Mouse (Mus musculus) bone marrow macrophage, adult 2 months (primary cell): ENCODE data around the gene Shisa7. TPM values are rescaled to one million over a fixed set of nuclear protein-coding genes. Genes with fewer than 3 reads are reported as not detected.
"Not testable (repeated sequence)": the region's sequence is repeated elsewhere in the genome, so short reads cannot be mapped to it uniquely, and the experiment has no call there.

Experiments used
- H3K27ac ChIP-seq: 2 replicates; pipeline ENCODE4 v1.5.1; 2012; ENCODE audit warnings: low read depth, low read length; ENCODE audit not compliant: insufficient read depth
- H3K4me1 ChIP-seq: 2 replicates; pipeline ENCODE4 v1.6.1; 2012; ENCODE audit warnings: low read length; ENCODE audit not compliant: control insufficient read depth, insufficient read depth
- H3K4me3 ChIP-seq: 2 replicates; pipeline ENCODE4 v1.5.1; 2012; ENCODE audit warnings: mild to moderate bottlenecking, low read length, moderate library complexity; ENCODE audit not compliant: insufficient read depth
- CTCF ChIP-seq: IDR thresholded peaks from 2 replicates; pipeline ENCODE4 v1.5.1; 2012; ENCODE audit warnings: low read depth, mild to moderate bottlenecking, low read length, moderate library complexity
- POLR2A ChIP-seq: IDR thresholded peaks from 2 replicates; pipeline ENCODE4 v1.6.1; 2012; ENCODE audit warnings: mild to moderate bottlenecking, low read depth, low read length, borderline replicate concordance
- polyA plus RNA-seq: library from polyadenylated mRNA; stranded (reverse); fragments of >200 nt; gene quantifications from 2 replicates; pipeline ENCODE4 v1.2.4, GENCODE M21; 2012; ENCODE audit not compliant: missing spikeins, insufficient read depth, insufficient read length

The Shisa7 gene
- polyA plus RNA-seq, 1 experiment = not detected

DNA sequence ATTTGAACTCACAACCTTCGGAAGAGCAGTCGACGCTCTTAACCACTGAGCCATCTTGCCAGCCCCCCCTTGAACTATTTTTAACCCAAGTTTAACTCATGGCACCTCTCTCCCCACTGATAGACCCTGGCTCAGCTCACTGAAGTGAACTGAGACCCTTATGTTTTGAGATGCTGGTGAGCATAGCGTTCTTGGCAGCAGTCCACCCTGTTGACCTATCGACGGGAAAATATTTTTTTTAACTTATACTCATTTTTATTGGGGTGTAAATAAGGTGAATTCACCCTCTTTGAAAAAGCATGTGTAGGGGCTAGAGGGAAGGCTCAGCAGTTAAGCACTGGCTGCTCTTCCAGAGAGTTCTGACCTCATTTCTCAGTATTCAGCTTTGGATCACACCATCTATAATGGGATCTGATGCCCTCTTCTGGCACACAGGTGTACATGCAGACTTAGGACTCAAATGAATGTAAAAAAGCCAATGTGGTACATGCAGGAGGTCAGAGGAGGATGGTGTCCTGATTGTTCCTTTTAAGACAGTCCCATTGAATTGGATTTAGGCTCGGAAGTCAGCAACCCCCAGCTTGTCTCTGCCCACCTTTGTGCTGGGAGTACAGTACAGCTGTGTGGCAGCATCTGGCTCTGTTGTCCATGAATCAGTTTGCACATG lies 48.6 kb downstream of the Shisa7 start:
- peaks cover 4% of the 10 kb centered on the region; the same call in 1 of the 2 replicates for H3K4me1 ChIP-seq
- H3K27ac ChIP-seq = no peak overlapping the region
- no peak for TF ChIP-seq POLR2A
- H3K4me3 ChIP-seq = no peak overlapping the region

DNA sequence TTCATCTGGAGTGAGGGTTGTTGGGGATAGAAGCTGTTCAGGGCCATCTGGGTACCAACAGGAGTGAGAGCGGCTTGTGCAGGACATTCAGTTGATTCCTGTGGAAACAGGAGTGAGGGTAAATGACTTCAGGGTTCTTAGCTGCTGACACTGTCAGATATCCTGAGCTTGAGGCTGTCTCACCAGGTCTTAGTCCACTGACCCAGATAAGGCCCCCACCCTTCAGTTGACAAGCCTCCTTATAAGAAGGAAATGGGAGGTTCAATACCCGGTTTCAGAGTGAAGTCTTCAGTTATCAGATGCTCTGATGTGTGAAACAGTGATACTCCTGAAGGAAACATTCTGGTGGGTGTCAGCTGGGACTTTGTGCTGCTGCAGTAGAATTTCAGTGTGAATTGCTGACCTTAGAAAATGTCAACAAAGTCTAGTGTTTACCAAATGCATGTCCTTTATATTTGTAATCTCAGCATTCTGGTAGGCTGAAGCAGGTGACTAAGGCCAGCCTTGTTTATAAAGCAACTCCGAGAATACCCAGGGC lies 49.8 kb downstream of the Shisa7 start:
- Histone ChIP-seq H3K27ac (no peak overlapping the region; the same call in 1 of the 2 replicates), H3K4me3 (peak overlapping the region; percentile 96; the same call in 1 of the 2 replicates), H3K4me1 (peaks cover 4% of the 10 kb centered on the region; the same call in 1 of the 2 replicates)
- TF ChIP-seq POLR2A = no peak
- TF ChIP-seq CTCF = no peak

DNA sequence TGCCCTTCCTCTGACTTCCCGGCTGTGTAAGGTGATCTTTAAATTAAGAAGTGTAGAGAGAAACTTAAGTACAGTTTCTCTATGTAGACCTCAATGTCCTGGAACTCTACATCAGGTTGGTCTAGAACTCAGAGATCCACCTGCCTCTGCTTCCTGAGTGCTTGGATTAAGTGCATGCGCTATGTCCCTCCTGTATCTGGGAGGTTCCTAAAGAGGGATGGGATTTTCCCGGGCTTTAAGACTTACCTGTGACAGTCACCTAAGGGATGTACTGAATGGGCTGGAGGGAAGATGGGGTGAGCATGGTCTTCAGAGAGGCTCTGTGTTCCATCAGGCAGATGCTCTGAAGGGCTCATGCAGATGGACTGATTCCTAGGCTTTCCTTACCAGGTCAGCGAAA lies 50.8 kb downstream of the Shisa7 start:
- peaks cover 4% of the 10 kb centered on the region; the same call in 1 of the 2 replicates for H3K4me1 ChIP-seq
- no peak for TF ChIP-seq POLR2A
- no peak for TF ChIP-seq CTCF
- peak overlapping the region; percentile 96 for H3K4me3 ChIP-seq
- peak overlapping the region; percentile 88 for H3K27ac ChIP-seq

DNA sequence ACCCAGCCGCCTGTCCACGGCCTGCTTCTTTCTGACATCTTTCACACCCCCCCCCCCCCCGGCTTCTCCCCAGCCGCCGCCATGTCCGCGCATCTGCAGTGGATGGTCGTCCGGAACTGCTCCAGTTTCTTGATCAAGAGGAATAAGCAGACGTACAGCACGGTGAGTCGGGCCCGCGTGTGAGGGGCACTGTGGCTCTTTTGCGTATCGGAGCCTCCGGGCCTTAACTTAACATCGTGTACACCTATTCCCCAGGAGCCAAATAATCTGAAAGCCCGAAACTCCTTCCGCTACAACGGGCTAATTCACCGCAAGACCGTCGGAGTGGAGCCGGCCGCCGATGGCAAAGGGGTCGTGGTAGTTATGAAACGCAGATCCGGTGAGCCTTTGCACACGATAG lies 51.2 kb downstream of the Shisa7 start:
- H3K4me3 ChIP-seq = peak overlapping the region; percentile 96
- peak overlapping the region; percentile 88 for H3K27ac ChIP-seq
- H3K4me1 ChIP-seq = not testable (repeated sequence)

DNA sequence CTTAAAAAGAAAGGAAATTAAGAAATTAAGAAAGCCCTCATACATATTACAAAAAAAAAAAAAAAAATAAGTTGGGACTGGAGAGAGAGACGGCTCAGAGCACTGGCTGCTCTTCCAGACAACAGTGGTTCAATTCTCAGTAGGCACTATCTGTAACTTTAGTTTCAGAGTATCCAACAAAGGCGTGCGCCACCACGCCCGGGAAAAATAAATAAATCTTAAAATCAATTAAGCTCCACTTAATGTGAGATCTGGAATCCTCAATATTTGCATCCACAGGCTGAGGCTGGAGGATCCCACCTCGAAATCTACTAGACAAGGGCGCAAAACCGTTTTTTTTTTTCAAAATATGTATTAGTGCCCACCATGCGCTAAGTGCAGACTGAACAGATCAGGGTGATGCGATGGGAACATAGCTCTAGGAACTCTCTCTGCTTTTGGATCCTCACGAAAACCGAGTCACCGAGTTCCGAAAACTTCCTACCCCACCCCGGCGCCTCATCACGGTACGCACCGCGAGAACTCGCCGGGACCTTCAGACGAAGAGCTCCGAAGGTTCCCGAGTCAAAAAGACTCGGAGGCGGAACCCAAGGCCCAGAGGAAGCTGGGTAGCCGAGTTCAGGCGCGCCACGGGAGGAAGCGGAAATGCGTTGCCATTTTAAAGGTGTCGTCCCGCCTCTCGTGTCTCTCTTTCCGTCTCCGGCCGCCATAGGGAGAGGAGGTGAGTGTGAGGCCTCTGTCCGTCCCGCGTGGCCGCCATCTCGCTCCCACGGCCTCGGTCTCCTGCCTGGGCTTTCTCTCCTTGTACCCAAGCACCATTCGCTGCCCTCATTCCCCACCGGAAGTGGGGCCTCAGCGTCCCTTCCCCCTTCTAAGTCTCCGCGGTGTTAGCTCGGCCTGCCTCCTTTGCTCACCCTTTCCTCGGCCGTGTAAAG lies 52.0 kb downstream of the Shisa7 start, which contains the start of gene Rpl28:
TSS of gene Rpl28 (plus strand) at position 597 of the 935 bp plus-strand sequence.
- H3K4me3 ChIP-seq = peak within 1 kb of the TSS; percentile 96
- TF ChIP-seq POLR2A (0 out of 2 replicates have a peak, but pooled peaks have one; percentile 14), CTCF (no peak)
- peaks cover 7% of the 10 kb centered on the region for H3K4me1 ChIP-seq
- peak within 1 kb of the TSS; percentile 88 for H3K27ac ChIP-seq

DNA sequence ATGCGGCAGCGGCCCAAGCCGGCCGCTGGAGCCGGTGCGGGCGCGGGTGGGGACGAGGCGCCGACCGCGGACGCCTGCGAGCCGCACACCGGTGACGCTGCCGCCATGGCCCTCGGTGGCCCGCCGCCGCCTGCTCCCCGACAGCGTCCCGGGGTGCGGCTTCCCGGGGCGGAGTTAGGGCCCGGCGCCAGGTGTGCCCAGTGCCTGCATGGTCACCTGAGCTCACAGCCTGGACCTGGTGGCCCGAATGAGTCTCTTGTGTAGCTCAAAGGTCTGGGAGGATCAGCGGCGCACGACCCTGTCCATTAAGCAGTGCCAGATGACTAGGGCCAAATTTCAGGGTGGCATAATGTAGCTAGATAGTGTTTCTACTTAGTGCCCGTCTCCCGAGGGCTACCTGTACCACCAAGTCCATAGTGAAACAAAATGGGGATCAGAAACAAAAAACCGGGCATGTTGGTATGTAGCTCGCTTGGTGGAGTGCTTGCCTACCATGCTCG lies 55.0 kb downstream of the Shisa7 start, which contains the start of gene Tmem238:
TSS of gene Tmem238 (minus strand) at position 221 of the 500 bp plus-strand sequence.
- Histone ChIP-seq H3K4me3 (peak within 1 kb of the TSS; percentile 78), H3K4me1 (peaks cover 10% of the 10 kb centered on the region), H3K27ac (peak within 1 kb of the TSS; percentile 48)
- TF ChIP-seq CTCF (no peak), POLR2A (no peak)

DNA sequence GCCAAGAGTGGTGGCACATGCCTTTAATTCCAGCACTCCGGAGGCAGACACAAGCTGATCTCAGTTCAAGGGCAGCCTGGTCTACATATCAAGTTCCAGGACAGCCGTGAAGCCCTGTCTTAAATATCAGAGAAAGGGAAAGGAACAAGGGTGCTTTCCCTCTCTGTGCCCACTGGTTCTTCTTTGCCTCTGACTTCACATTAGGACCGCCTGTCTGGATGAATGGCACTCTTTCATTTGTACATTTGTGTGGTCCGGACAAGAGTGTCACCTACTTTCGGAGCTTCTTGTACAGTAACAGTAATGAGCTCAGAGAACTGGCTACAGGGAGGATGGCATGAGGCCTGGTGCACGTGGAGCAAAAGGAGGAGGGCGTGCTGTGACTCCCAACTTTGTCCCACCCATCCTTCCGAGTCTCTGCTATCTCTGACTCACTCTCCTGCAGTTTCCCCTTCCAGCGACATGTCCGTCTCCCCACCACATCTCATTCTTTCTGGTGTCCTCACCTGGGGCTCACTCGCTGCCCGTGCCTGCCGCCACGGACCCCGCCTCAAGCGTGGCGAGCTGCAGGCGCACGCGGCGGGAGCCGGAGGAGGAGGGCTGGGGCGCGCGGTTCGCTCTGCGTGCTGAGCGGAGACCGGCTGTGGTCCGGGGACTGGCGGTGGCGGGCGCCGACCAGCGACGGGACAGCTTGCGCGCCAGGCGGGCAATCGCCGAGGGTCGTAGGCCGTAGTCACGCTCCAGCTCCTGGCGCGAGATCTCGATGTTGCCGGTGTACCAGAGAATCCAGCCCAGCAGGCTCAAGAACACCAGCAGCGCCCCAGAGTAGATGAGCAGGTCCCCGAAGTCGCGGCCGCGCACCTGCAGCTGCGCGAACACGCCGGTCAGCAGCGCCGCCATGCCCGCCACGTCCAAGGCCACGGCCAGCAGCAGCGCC lies 55.7 kb downstream of the Shisa7 start:
- H3K4me3 ChIP-seq = peak overlapping the region; percentile 78
- peak overlapping the region; percentile 48 for H3K27ac ChIP-seq
- TF ChIP-seq POLR2A (no peak), CTCF (no peak)
- peaks cover 9% of the 10 kb centered on the region for H3K4me1 ChIP-seq

DNA sequence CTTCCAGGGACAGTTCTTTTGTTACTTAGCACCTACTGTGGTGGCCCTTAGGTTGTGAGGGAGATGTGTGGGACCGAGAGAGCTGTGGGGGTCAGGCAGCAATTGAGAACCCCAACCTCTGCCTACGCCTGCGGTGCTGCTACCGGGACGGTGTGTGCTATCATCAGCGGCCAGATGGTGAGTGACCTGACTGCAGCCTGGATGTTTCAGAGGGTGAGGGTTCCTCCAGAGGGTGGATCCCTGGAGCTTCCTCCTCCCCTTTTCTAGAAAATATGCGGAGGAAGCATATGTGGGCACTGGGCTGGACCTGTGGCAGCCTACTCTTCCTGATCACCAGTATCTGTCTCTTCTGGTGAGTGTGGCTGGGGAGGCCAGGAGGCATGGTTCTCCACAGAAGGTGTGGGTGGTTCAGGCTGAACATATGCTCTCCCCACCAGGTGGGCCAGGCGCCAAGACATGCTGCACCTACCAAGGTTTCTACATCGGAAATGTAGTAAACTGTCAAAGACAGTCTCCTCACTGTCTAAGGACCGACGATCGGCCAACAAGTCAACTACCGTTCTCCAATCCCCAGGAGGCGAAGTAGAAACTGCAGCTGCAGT lies 60.7 kb downstream of the Shisa7 start:
- TF ChIP-seq CTCF = no peak
- no peak for TF ChIP-seq POLR2A
- Histone ChIP-seq H3K4me3 (no peak overlapping the region), H3K27ac (no peak overlapping the region), H3K4me1 (peaks cover 9% of the 10 kb centered on the region)
